ENCODE assay signal across 10 mouse cellular contexts in genomic region chr7:144081448-144081847, GRCm38 (mm10).
DNase-seq lines count a peak whose midpoint lies in the region; ATAC-seq lines count a peak whose summit lies in the region.
"Had no signal": no experiment of that assay in that cellular context is flagged by ENCODE, and none has a peak within 500 bp of the region (broad histone marks: within the 10 kb centered on the region; RNA-seq: fewer than 3 reads in every experiment).

No protein-coding gene starts in this region.

- no peak overlapping the region for H3K4me2 ChIP-seq in forebrain, embryonic 11.5 days (ENCODE audit: low read depth, low read length, severe bottlenecking)
- H3K4me2 ChIP-seq in forebrain, embryonic 12.5 days = no peak overlapping the region
- H3K4me2 ChIP-seq in stomach, embryonic 14.5 days (replicated peaks; ENCODE audit: low read depth, low read length) = no peak overlapping the region
- H3K4me2 ChIP-seq: heart, embryonic 13.5 days had no signal

- 92% methylated on average over 1 of the region's 1 CpGs for WGBS in forebrain, embryonic 11.5 days
- WGBS in forebrain, embryonic 12.5 days = 92% methylated on average over 1 of the region's 1 CpGs
- 95% methylated on average over 1 of the region's 1 CpGs for WGBS in embryonic facial prominence, embryonic 10.5 days
- WGBS in stomach, embryonic 14.5 days = 75% methylated on average over 1 of the region's 1 CpGs

- no peak for ATAC-seq in forebrain, embryonic 11.5 days (replicated peaks; ENCODE audit: low FRiP score)
- ATAC-seq in forebrain, embryonic 12.5 days (ENCODE audit: low FRiP score) = no peak
- ATAC-seq in stomach, embryonic 14.5 days (ENCODE audit: insufficient number of reproducible peaks, insufficient read depth, low FRiP score, low read depth) = peak; percentile 37; the same call in 1 of the 2 replicates

- no peaks in the 10 kb centered on the region for H3K27me3 ChIP-seq in forebrain, embryonic 11.5 days (ENCODE audit: control insufficient read depth, insufficient read depth, low read length)
- H3K27me3 ChIP-seq in forebrain, embryonic 12.5 days = no peaks in the 10 kb centered on the region
- no peaks in the 10 kb centered on the region for H3K27me3 ChIP-seq in embryonic facial prominence, embryonic 10.5 days (replicated peaks; ENCODE audit: low read depth, poor library complexity, severe bottlenecking)
- no peaks in the 10 kb centered on the region for H3K27me3 ChIP-seq in stomach, embryonic 14.5 days (ENCODE audit: control insufficient read depth, insufficient read depth, low read length)
- H3K27me3 ChIP-seq: heart, embryonic 13.5 days had no signal

- no peaks in the 10 kb centered on the region for H3K4me1 ChIP-seq in forebrain, embryonic 11.5 days (replicated peaks; ENCODE audit: control insufficient read depth, insufficient read depth, low read length)
- no peaks in the 10 kb centered on the region for H3K4me1 ChIP-seq in forebrain, embryonic 12.5 days
- H3K4me1 ChIP-seq in embryonic facial prominence, embryonic 10.5 days = no peaks in the 10 kb centered on the region
- no peaks in the 10 kb centered on the region for H3K4me1 ChIP-seq in stomach, embryonic 14.5 days (ENCODE audit: control insufficient read depth, insufficient read depth, low read length)
- H3K4me1 ChIP-seq: heart, embryonic 13.5 days had no signal

- H3K9ac ChIP-seq in forebrain, embryonic 11.5 days (ENCODE audit: low read length) = no peak overlapping the region
- H3K9ac ChIP-seq in forebrain, embryonic 12.5 days = no peak overlapping the region
- H3K9ac ChIP-seq in stomach, embryonic 14.5 days (replicated peaks; ENCODE audit: low read depth, low read length) = no peak overlapping the region
- H3K9ac ChIP-seq: heart, embryonic 13.5 days had no signal

- no peaks in the 10 kb centered on the region for H3K9me3 ChIP-seq in forebrain, embryonic 11.5 days (ENCODE audit: control insufficient read depth, low read length)
- H3K9me3 ChIP-seq in forebrain, embryonic 12.5 days = no peaks in the 10 kb centered on the region
- H3K9me3 ChIP-seq in embryonic facial prominence, embryonic 10.5 days = peaks cover 3% of the 10 kb centered on the region; the same call in 1 of the 2 replicates
- no peaks in the 10 kb centered on the region for H3K9me3 ChIP-seq in stomach, embryonic 14.5 days (ENCODE audit: control insufficient read depth, low read depth, low read length)
- H3K9me3 ChIP-seq: heart, embryonic 13.5 days had no signal

- peak; percentile 60 for DNase-seq in forebrain, embryonic 11.5 days (ENCODE audit: low spot score)
- DNase-seq in A20 (ENCODE audit: low read depth, low spot score) = peak; percentile 10
- peak; percentile 35 for DNase-seq in embryonic facial prominence, embryonic 10.5 days (ENCODE audit: low spot score)
- peak; percentile 61 for DNase-seq in kidney, postnatal 10 days
- peak; percentile 14 for DNase-seq in lung, postnatal 14 days
- no peak for DNase-seq in urinary bladder, postnatal 36 days (ENCODE audit: low spot score in 2 of 2)

- no peak overlapping the region for H3K4me3 ChIP-seq in forebrain, embryonic 11.5 days (ENCODE audit: low read depth, low read length)
- no peak overlapping the region for H3K4me3 ChIP-seq in forebrain, embryonic 12.5 days (replicated peaks)
- H3K4me3 ChIP-seq in embryonic facial prominence, embryonic 10.5 days = no peak overlapping the region
- H3K4me3 ChIP-seq in stomach, embryonic 14.5 days (ENCODE audit: low read depth, low read length) = no peak overlapping the region
- H3K4me3 ChIP-seq: heart, embryonic 13.5 days; myocyte had no signal

- no peaks in the 10 kb centered on the region for H3K36me3 ChIP-seq in forebrain, embryonic 11.5 days (ENCODE audit: control insufficient read depth, insufficient read depth, low read length)
- no peaks in the 10 kb centered on the region for H3K36me3 ChIP-seq in forebrain, embryonic 12.5 days (replicated peaks)
- H3K36me3 ChIP-seq in embryonic facial prominence, embryonic 10.5 days (replicated peaks) = no peaks in the 10 kb centered on the region
- no peaks in the 10 kb centered on the region for H3K36me3 ChIP-seq in stomach, embryonic 14.5 days (ENCODE audit: control insufficient read depth, insufficient read depth, low read length)
- H3K36me3 ChIP-seq: heart, embryonic 13.5 days had no signal

- no peak overlapping the region for H3K27ac ChIP-seq in forebrain, embryonic 11.5 days (ENCODE audit: low read depth, low read length)
- no peak overlapping the region for H3K27ac ChIP-seq in forebrain, embryonic 12.5 days
- H3K27ac ChIP-seq in embryonic facial prominence, embryonic 10.5 days (replicated peaks) = no peak overlapping the region
- no peak overlapping the region for H3K27ac ChIP-seq in stomach, embryonic 14.5 days (ENCODE audit: low read length)
- H3K27ac ChIP-seq: heart, embryonic 13.5 days had no signal

Comparison
In these comparisons a context has a peak if more than half of its experiments do, and no peak if none do; other contexts are left out.
1. DNase-seq: peak in forebrain, embryonic 11.5 days (single experiment), A20 (single experiment), embryonic facial prominence, embryonic 10.5 days (single experiment), kidney, postnatal 10 days (single experiment) and lung, postnatal 14 days (single experiment); none in urinary bladder, postnatal 36 days (0 of 2).